Mouse (Mus musculus) lung, adult 18-20 months (tissue): ENCODE data around the gene Unc13c.

Experiments
- DNase-seq, 2 experiments: peaks; one replicate each; pipeline ENCODE4 v3.0.0; 2022; ENCODE audit warnings: mixed read lengths in 2 of 2

The Unc13c gene

DNA sequence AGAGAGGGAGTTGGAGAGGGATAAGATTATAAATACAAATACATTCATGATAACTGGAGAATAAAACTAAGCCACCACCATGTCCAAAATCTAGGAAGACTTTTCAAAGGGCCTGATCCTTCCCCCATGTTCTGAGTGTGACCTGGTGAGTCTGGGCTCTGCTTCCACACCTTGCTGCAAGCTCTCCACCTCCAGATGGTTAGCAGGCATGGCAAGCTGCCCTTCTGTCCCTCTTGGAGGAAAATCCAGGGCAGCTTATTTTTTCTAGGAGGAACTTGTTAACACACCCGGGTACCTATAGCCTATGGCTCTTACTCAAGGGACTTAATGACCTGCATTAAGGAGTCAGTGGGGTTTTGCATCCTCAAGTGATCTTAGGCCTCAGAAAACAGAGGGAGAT, 364.8 kb downstream of the Unc13c start:
- DNase-seq, result no peak

DNA sequence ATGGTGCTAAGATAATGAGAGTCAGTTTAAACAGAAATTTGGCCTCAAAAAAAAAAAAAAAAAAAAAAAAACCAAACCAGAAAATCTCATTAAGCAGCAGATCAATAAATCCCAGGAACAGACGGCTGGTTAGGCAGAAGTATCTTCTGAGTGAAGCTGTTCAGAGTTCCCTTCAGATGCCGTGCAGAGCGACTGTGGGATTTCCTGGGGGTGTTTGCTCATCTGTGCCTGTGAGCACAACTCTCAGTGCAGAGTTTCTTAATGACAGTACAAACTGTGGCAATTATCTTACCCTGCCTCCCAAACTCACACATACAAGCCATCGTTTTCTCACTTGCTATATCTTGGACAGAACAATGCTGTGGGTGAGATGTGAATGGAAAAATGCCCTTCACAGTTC, 403.2 kb downstream of the Unc13c start:
- DNase-seq, result no peak

DNA sequence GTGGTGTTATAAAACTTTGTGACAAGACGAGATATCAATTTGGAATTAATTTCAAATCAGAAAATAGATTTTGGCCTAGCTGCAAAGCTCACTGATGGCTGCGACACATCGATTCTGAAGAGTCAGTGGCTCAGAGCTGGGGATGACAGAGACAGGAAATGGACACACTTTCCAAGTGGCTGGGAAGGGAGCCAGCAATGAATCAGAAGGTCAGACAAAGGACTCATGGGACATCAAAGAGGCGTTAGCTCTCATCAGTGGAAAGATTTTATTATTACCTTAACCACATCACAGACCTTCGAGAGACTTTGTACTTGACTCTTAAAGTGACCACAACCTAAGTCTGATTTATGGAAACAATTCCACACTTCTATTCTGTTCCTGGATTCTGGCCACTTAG, 408.7 kb downstream of the Unc13c start:
- no peak for DNase-seq

DNA sequence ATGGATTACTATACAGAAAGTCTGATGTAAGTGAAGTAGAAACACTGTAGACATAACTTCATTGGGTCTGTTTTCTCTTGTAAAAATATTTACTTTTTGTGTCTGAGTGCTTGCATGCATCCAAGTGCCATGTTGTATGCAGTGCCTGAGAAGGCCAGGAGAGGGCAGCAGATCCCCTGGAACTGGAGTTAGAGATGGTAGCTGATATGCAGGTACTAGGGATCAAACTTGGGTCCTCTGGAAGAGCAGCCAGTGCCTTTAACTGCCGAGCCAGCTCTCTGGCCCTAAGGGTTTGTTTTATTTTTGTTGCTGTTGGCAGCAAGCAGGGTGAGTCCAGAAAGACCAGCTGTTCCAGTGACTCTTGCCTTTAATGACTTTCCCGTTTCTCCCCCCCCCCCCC, 411.0 kb downstream of the Unc13c start:
- DNase-seq, result peak; percentile 23 to 25

DNA sequence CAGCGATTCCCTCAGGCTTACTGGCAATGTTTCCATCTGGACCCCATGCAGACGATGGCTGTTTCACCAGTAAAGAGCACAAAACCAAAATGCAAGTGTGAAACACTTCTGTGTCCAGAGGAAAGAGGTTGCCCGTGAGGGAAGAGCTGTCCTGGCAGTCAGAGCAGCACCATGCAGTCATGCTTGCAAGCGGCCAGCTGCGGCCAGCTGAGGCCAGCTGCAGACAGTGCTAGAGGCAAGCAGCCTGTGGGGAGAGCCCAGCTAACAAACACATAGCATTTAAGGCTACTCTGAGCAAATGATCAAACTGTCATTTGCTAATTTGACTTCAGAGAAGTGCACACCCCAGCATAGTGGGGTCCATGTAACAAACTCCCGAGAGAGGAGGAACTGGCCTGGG, 413.4 kb downstream of the Unc13c start:
- DNase-seq, result peak in 1 of 2 experiments; percentile 3

DNA sequence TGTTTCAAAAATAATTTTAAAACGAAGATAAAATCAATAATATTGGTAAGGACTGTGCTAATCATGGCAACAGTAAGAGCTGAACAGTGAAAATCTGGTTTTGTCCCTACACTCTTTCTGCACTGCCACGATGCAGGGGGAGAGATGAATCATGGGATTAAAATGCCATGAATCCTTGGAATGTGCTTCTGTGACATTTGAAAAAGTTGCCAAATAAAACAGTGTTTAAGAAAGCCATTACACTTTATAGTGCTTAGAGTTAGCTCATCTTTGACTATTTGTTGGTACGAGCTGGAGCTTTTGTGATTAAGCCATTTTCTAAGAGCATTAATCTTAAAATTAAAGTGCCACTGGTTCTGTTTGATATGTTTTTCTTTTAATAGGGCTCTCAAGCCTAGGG, 496.2 kb downstream of the Unc13c start:
- DNase-seq, result no peak

DNA sequence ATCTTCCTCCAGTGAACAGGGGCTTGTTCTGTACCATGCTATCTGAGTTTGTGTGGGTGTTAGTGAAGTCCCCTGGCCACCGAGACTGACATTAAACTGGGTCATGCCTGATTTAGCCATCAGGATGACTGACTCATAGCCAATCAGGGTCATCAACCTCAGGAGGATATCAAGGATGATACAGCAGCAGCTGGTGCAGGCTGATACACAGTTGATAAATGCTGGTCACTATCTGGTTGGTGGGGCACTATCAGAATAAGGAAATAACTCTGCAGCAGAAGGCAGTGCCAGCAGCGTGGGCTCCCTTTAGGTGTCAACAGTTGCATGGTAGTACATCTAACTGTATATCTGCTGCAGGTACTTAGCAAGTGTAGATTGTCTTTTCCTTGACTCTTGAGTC, 506.7 kb downstream of the Unc13c start:
- DNase-seq, result no peak

DNA sequence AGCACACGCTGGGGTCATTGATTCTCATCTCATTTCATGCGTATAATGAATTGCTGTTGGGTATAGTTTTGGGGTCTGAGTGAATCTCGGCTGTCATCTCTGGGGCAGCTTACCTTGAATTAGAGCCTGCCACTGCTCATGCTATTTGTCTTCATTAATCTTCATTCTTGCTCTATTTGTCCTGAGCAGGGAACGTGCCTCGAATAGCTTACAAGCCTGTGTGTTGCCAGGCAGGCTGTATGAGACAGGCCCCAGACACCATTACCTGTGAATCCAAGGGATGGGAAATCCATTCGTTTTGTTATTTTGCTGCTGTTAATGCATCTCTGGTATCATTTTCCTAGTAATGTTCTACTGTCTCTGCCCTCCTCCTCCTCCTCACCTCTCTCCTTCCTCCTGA, 518.8 kb downstream of the Unc13c start:
- DNase-seq, result no peak

DNA sequence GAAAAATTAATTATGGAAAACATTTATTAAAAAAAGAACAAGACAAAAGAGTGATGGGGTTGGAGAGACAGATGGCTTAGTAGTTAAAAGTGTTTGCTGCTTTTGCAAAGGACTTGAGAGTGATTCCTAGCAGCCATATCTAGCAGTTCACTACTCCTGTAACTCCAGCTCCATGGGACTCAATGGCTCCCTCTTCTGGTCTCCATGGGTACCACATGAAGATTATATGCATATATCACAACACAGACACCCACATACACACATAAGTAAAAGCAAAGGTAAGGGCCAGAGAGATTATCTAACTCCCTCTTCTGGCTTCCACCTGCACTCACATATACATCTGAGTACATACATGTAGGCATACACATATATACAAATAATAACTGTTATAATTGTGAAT, 519.5 kb downstream of the Unc13c start:
- DNase-seq, result no peak

DNA sequence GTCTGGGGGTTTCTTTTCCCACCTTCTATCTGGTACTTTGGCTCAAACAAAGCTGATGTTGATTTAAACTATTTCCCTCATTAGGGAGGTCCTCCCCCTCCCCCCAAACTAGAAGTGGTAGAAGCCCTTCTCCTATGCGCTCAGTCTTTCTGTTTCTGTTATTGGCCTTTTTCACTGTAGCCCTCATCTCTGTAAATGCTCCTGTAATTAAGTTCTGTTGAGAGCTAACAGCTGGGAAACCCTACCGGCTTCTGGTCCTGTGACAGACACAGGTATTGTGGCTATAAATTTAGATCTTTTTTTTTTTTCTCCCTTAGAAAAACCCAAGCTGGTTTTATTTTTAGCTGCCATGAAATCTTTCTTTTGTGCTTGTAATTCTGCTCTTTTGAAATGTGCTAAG, 536.8 kb downstream of the Unc13c start:
- no peak for DNase-seq
